Mouse (Mus musculus): ENCODE measurements at regions not wholly inside any gene's neighbourhood (a gene's known extent, or its start where the extent isn't known, plus 50 kb on each side); places are given as distances from the start of the nearest gene placed in this dataset.

DNA sequence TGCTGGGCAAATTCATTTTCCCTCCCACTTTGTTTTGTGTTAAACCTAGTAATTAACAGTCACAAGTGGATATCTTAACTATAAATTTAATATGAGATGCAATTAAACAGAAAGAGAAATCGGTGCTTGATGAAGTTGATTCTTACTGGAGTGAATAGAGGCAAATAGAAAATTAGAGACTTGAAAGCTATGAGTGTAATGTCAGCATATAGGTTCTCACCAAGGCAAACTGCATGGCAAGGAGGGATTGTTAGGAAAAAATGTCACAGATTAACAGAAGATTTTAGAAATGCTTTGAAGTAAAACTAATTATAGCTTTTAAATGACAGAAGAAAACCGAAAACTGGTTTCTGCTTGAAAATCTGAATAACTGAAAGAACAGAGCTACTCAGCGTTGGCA is 592.3 kb downstream of the Pdha2 start:
- TF ChIP-seq CTCF (IDR thresholded peaks at IDR 0.05; ENCODE audit: low read depth), result no peak
- TF ChIP-seq EP300 (optimal IDR thresholded peaks at IDR 0.05), result no peak

All from stomach, postnatal 0 days (tissue).